Mouse (Mus musculus) spleen, adult 2 months (tissue): Measurements from ENCODE around the gene Atg7.

Experiments
- CTCF ChIP-seq: fragments of 200-500 bp; IDR thresholded peaks from 2 replicates; pipeline ENCODE4 v1.5.1; 2011; ENCODE audit warnings: mild to moderate bottlenecking, inconsistent platforms; ENCODE audit not compliant: insufficient read depth, insufficient read length, insufficient replicate concordance; ENCODE audit errors: extremely low read depth
- POLR2A ChIP-seq: fragments of 200-500 bp; IDR thresholded peaks from 2 replicates; pipeline ENCODE4 v1.6.1; 2011; ENCODE audit warnings: low read depth, low read length, inconsistent platforms

GRCm38 (mm10) chr6:114819971-114820481 is 177.1 kb downstream of the Atg7 start:
- TF ChIP-seq POLR2A (no peak), CTCF (no peak)
